Mouse (Mus musculus): ENCODE measurements around the gene Sel1l.
A peak's percentile ranks its signal among the peaks of the same experiment; 100 is the strongest.

The Sel1l gene

GRCm38 (mm10) chr12:91779004-91779365 is 70.0 kb downstream of the Sel1l start:
- peak; percentile 78 for DNase-seq (ENCODE audit: low read depth, low spot score)

- DNase-seq (ENCODE audit: low read depth, low spot score), result peak; percentile 13
Observed at GRCm38 (mm10) chr12:91778211-91779003, 70.5 kb downstream of the Sel1l start.

- no peak for DNase-seq (ENCODE audit: low read depth, low spot score)
Observed at GRCm38 (mm10) chr12:91776342-91776741, 72.6 kb downstream of the Sel1l start.

GRCm38 (mm10) chr12:91774811-91775284 is 74.1 kb downstream of the Sel1l start:
- no peak for DNase-seq (ENCODE audit: low read depth, low spot score)

- DNase-seq (ENCODE audit: low read depth, low spot score), result no peak
Observed at GRCm38 (mm10) chr12:91768871-91769270, 80.1 kb downstream of the Sel1l start.

GRCm38 (mm10) chr12:91768176-91768575 is 80.8 kb downstream of the Sel1l start:
- DNase-seq (ENCODE audit: low read depth, low spot score), result no peak

- DNase-seq (ENCODE audit: low read depth, low spot score), result peak; percentile 82
Observed at GRCm38 (mm10) chr12:91766338-91767107, 82.4 kb downstream of the Sel1l start.

GRCm38 (mm10) chr12:91765504-91765903 is 83.5 kb downstream of the Sel1l start:
- DNase-seq (ENCODE audit: low read depth, low spot score), result peak; percentile 82

- peak; percentile 23 for DNase-seq (ENCODE audit: low read depth, low spot score)
Observed at GRCm38 (mm10) chr12:91765054-91765453, 83.9 kb downstream of the Sel1l start.

GRCm38 (mm10) chr12:91764471-91764870 is 84.5 kb downstream of the Sel1l start:
- no peak for DNase-seq (ENCODE audit: low read depth, low spot score)

- no peak for DNase-seq (ENCODE audit: low read depth, low spot score)
Observed at GRCm38 (mm10) chr12:91759836-91760235, 89.1 kb downstream of the Sel1l start.

GRCm38 (mm10) chr12:91757854-91758562 is 90.9 kb downstream of the Sel1l start:
- DNase-seq (ENCODE audit: low read depth, low spot score), result no peak

- peak; percentile 24 for DNase-seq (ENCODE audit: low read depth, low spot score)
Observed at GRCm38 (mm10) chr12:91756562-91757166, 92.3 kb downstream of the Sel1l start.

All from CD4-positive helper T cell, adult 2 months (primary cell).